Mouse (Mus musculus): ENCODE results near the gene Nacc1. TPM values are rescaled to one million over a fixed set of nuclear protein-coding genes. Genes with fewer than 3 reads are reported as not detected.

Nacc1 gene
- 29.3 and 31.5 TPM in 2 replicates for total RNA-seq (2023)

GRCm38 (mm10) chr8:84687705-84688100 is at the start of gene Nacc1:
Nacc1 (minus strand) TSS chr8:84687862.

GRCm38 (mm10) chr8:84722850-84723570 is 35.3 kb upstream of the Nacc1 start, which contains the start of gene G430095P16Rik:
G430095P16Rik (plus strand) TSS chr8:84723007.

DNA sequence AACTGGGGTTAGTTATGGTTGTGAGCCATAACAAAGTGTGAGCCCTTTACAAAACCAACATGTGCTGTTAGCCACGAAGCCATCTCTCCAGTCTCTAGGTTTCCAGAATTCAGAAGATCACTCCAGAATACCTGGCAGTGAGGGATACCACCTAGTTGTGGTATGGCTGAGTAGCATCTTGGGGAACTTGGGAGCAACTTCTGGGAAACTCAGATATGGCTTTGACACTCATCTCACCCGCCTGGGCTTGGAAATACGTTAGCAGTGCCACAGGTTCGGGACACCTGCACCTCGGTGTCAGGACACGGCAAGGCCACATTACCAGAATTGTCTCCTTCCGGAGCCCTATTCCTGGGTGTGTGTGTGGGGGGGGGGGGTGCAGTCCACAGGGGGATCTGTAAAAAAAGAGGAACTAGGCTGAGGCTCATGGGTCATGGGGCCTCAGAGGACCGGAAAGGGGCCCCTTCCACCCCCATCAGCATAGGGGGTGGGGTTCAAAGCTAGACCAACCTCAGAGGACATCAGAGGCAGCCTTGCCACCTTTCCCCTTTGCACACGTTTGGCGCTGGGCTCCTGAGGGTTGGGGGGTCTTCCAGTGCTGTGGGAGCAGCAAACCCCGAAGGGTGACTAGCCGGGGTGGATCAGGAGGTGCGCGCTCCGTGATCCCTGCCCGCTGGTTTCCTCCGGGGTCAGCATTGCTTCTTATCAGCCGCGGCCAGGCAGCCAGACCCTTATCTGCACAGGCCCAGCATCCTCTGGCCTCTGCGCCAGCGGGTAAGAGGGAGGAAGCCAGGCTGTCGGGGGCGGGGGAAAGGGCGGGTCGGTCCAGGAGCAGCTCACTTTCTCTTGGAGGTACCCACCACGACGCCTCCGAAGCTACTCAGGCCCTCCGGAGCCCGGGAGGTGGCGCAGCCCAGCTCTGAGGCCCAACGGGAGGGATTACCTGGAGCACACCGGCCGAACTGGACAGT is 13.6 kb upstream of the Nacc1 start, which contains the start of gene Lyl1:
Lyl1 (plus strand) TSS at position 517 of the 971 bp plus-strand sequence.

GRCm38 (mm10) chr8:84686191-84687002 is 1.3 kb downstream of the Nacc1 start, which contains the start of gene Trmt1:
Trmt1 (plus strand) TSS chr8:84686307.

DNA sequence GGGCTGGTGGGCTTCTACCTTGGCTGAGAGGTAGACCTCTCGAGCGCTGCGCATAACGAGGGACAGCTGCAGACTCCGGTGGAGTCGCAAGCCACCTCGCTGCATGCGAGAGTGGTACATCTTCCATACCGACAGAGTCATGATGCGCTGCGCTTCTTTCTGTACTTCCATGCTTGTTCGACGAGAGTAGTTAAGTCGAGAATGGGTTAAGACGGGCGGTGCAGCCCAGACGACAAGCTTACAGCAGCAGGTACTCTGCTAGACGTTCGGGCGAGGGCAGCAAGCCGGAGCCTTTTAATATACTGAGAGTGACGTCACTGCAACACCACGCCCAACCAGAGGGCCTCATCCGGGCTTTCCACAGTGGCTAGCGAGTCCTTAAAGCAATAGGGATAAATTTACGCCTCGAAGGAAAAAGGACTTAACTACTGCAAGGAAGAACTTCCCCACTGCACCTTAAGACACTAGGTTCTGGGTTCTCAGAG is 25.0 kb downstream of the Nacc1 start, which contains the start of gene Ier2:
Ier2 (minus strand) TSS at position 272 of the 485 bp plus-strand sequence.

Other genes with a start within 250 kb of the Nacc1 start
- 1,006 and 1,033 TPM in 2 replicates for gene Ier2, start 25.0 kb downstream of the Nacc1 start, total RNA-seq (2023)
- gene Trmt1, start 1.6 kb downstream of the Nacc1 start, total RNA-seq (2023), result 23.4 and 32.0 TPM in 2 replicates
- gene Lyl1, start 13.6 kb upstream of the Nacc1 start, total RNA-seq (2023), result 72.0 and 81.6 TPM in 2 replicates
- 3.3 TPM in 2 replicates for gene G430095P16Rik, start 35.1 kb upstream of the Nacc1 start, total RNA-seq (2023)
- gene Nfix, start 112.5 kb upstream of the Nacc1 start, total RNA-seq (2023), result 11.2 and 14.3 TPM in 2 replicates
- 0.38 and 1.1 TPM in 2 replicates for gene Dand5, start 135.0 kb upstream of the Nacc1 start, total RNA-seq (2023)
- gene Gadd45gip1, start 143.7 kb upstream of the Nacc1 start, total RNA-seq (2023), result 4.2 and 5.3 TPM in 2 replicates
- 23.0 and 25.5 TPM in 2 replicates for gene Rad23a, start 152.8 kb upstream of the Nacc1 start, total RNA-seq (2023)
- gene Calr, start 159.1 kb upstream of the Nacc1 start, total RNA-seq (2023), result 301 and 316 TPM in 2 replicates
- 26.9 and 37.7 TPM in 2 replicates for gene Farsa, start 169.1 kb upstream of the Nacc1 start, total RNA-seq (2023)
- 7.3 and 11.1 TPM in 2 replicates for gene Syce2, start 184.2 kb upstream of the Nacc1 start, total RNA-seq (2023)
- 5.3 and 5.7 TPM in 2 replicates for gene Gcdh, start 206.1 kb upstream of the Nacc1 start, total RNA-seq (2023)
- gene Klf1, start 214.1 kb upstream of the Nacc1 start, total RNA-seq (2023), result 1.0 TPM in 1 of 2 replicates, not detected in the other
- gene Dnase2a, start 220.7 kb upstream of the Nacc1 start, total RNA-seq (2023), result 15.4 and 20.9 TPM in 2 replicates
- 0.09 and 0.70 TPM in 2 replicates for gene Mast1, start 249.5 kb upstream of the Nacc1 start, total RNA-seq (2023)